Mouse (Mus musculus) gastrocnemius, adult 8-10 months (tissue): ENCODE results near the gene Uhrf2. TPM values are rescaled to one million over a fixed set of nuclear protein-coding genes. Genes with fewer than 3 reads are reported as not detected.

Experiments
- DNase-seq, 2 experiments: peaks; one replicate each; pipeline ENCODE4 v3.0.0; 2022; ENCODE audit warnings: low spot score in 2 of 2
- total RNA-seq, 4 experiments: library from RNA; stranded (reverse); gene quantifications; 2 replicates each; pipeline ENCODE4 v1.2.4; 2022

The Uhrf2 gene
- total RNA-seq, 4 experiments from 2014 or later: 10.1 to 14.6 (median 12.9) TPM

GRCm38 (mm10) chr19:30118344-30119312 is 88.3 kb downstream of the Uhrf2 start:
- DNase-seq: no peak

GRCm38 (mm10) chr19:30124999-30125669 is 94.8 kb downstream of the Uhrf2 start:
- DNase-seq: no peak

- no peak for DNase-seq
Observed at GRCm38 (mm10) chr19:30125670-30126059, 95.4 kb downstream of the Uhrf2 start.

- no peak for DNase-seq
Observed at GRCm38 (mm10) chr19:30128177-30128576, 97.9 kb downstream of the Uhrf2 start.

GRCm38 (mm10) chr19:30136308-30136707 is 106.0 kb downstream of the Uhrf2 start:
- DNase-seq: no peak

Other genes with a start within 250 kb of the Uhrf2 start
- 10 to 100 TPM; 10.9 to 15.6 (median 11.8) TPM for gene 9930021J03Rik, start 224.5 kb upstream of the Uhrf2 start, total RNA-seq
- 10 to 100 TPM; 10.1 to 12.5 (median 10.7) TPM for gene Ranbp6, start 217.5 kb upstream of the Uhrf2 start, total RNA-seq
- 1 to 10 TPM; 3.3 to 6.4 (median 5.3) TPM for gene Il33, start 105.4 kb upstream of the Uhrf2 start, total RNA-seq
- not detected for gene Trpd52l3, start 26.7 kb upstream of the Uhrf2 start, total RNA-seq
- under 1 TPM in 1 of 4 experiments, not detected in 3; 0.08 TPM for gene Gldc, start 144.9 kb downstream of the Uhrf2 start, total RNA-seq
- not detected for gene Mbl2, start 202.4 kb downstream of the Uhrf2 start, total RNA-seq